Mouse (Mus musculus) forebrain, embryonic 10.5 days (tissue): ENCODE data around the gene Hapln3. TPM values are rescaled to one million over a fixed set of nuclear protein-coding genes. Genes with fewer than 3 reads are reported as not detected.

ENCODE experiments used
- polyA plus RNA-seq: library from polyadenylated mRNA; unstranded; fragments of >200 nt; fragmentation: Nextera tagmentation; extraction: Ambion mirVana; gene quantifications from 2 replicates; pipeline ENCODE4 v1.2.1, GENCODE M21; 2016

The Hapln3 gene
- polyA plus RNA-seq, 1 experiment from 2014 or later, result 3.6 TPM

Other genes starting within 250 kb of the Hapln3 start
- gene Aen, start 235.2 kb downstream of the Hapln3 start, polyA plus RNA-seq, result 80.2 and 81.1 TPM in 2 replicates
- 0.40 and 0.84 TPM in 2 replicates for gene Isg20, start 217.6 kb downstream of the Hapln3 start, polyA plus RNA-seq
- gene Acan, start 77.5 kb downstream of the Hapln3 start, polyA plus RNA-seq, result 0.04 and 0.26 TPM in 2 replicates
- gene Mfge8, start 18.0 kb upstream of the Hapln3 start, polyA plus RNA-seq, result 82.4 and 86.6 TPM in 2 replicates
- 7.6 and 8.6 TPM in 2 replicates for gene Abhd2, start 142.2 kb upstream of the Hapln3 start, polyA plus RNA-seq